Mouse (Mus musculus): Measurements from ENCODE around the gene 2010111I01Rik. TPM values are rescaled to one million over a fixed set of nuclear protein-coding genes. Genes with fewer than 3 reads are reported as not detected.

2010111I01Rik gene
- polyA plus RNA-seq, 1 experiment from 2014 or later: 30.9 TPM

- Histone ChIP-seq H3K36me3 (no peaks in the 10 kb centered on the region), H3K9me3 (no peaks in the 10 kb centered on the region), H3K4me1 (0 out of 2 replicates have a peak, but pooled peaks cover 6% of the 10 kb centered on the region), H3K9ac (replicated peaks) (no peak overlapping the region), H3K27ac (replicated peaks) (no peak overlapping the region), H3K27me3 (no peaks in the 10 kb centered on the region), H3K4me2 (replicated peaks) (no peak overlapping the region), H3K4me3 (no peak overlapping the region)
- no peak for ATAC-seq (replicated peaks)
These were observed 173.8 kb downstream of the 2010111I01Rik start for GRCm38 (mm10) chr13:63138376-63139048.

GRCm38 (mm10) chr13:63139463-63140226, 175.0 kb downstream of the 2010111I01Rik start:
- WGBS: 87% methylated on average over 10 of the region's 10 CpGs
- no peak for ATAC-seq (replicated peaks)
- no peak overlapping the region for H3K9ac ChIP-seq (replicated peaks)
- H3K27ac ChIP-seq (replicated peaks): no peak overlapping the region
- no peaks in the 10 kb centered on the region for H3K27me3 ChIP-seq
- H3K4me2 ChIP-seq (replicated peaks): no peak overlapping the region
- no peak overlapping the region for H3K4me3 ChIP-seq
- H3K9me3 ChIP-seq: no peaks in the 10 kb centered on the region
- H3K36me3 ChIP-seq: no peaks in the 10 kb centered on the region
- 0 out of 2 replicates have a peak, but pooled peaks cover 6% of the 10 kb centered on the region for H3K4me1 ChIP-seq

GRCm38 (mm10) chr13:63140784-63141183, 176.1 kb downstream of the 2010111I01Rik start:
- H3K27ac ChIP-seq (replicated peaks): no peak overlapping the region
- 0 out of 2 replicates have a peak, but pooled peaks cover 6% of the 10 kb centered on the region for H3K4me1 ChIP-seq
- no peaks in the 10 kb centered on the region for H3K27me3 ChIP-seq
- no peaks in the 10 kb centered on the region for H3K36me3 ChIP-seq
- no peak overlapping the region for H3K4me2 ChIP-seq (replicated peaks)
- ATAC-seq (replicated peaks): no peak
- H3K4me3 ChIP-seq: no peak overlapping the region
- H3K9me3 ChIP-seq: no peaks in the 10 kb centered on the region
- no peak overlapping the region for H3K9ac ChIP-seq (replicated peaks)
- WGBS: 86% methylated on average over 6 of the region's 6 CpGs

- H3K4me1 ChIP-seq: peaks cover 6% of the 10 kb centered on the region; the same call in 1 of the 2 replicates
- no peak overlapping the region for H3K9ac ChIP-seq (replicated peaks)
- ATAC-seq (replicated peaks): no peak
- no peaks in the 10 kb centered on the region for H3K27me3 ChIP-seq
- no peaks in the 10 kb centered on the region for H3K9me3 ChIP-seq
- no peak overlapping the region for H3K4me3 ChIP-seq
- no peak overlapping the region for H3K27ac ChIP-seq (replicated peaks)
- H3K36me3 ChIP-seq: no peaks in the 10 kb centered on the region
- H3K4me2 ChIP-seq (replicated peaks): no peak overlapping the region
These were observed 176.6 kb downstream of the 2010111I01Rik start for GRCm38 (mm10) chr13:63141275-63141674.

GRCm38 (mm10) chr13:63146604-63147188, 182.0 kb downstream of the 2010111I01Rik start:
- Histone ChIP-seq H3K36me3 (no peaks in the 10 kb centered on the region), H3K27ac (replicated peaks) (0 out of 2 replicates have a peak overlapping the region, but pooled peaks have one; percentile 1), H3K4me1 (peaks cover 7% of the 10 kb centered on the region; the same call in 1 of the 2 replicates), H3K27me3 (no peaks in the 10 kb centered on the region), H3K4me3 (no peak overlapping the region), H3K4me2 (replicated peaks) (no peak overlapping the region), H3K9me3 (no peaks in the 10 kb centered on the region), H3K9ac (replicated peaks) (no peak overlapping the region)
- 0 out of 2 replicates have a peak, but pooled peaks have one; percentile 43 for ATAC-seq (replicated peaks)
- 3% methylated on average over 4 of the region's 4 CpGs for WGBS

GRCm38 (mm10) chr13:63148157-63148556, 183.5 kb downstream of the 2010111I01Rik start:
- 48% methylated on average over 1 of the region's 1 CpGs for WGBS
- Histone ChIP-seq H3K27me3 (no peaks in the 10 kb centered on the region), H3K4me2 (replicated peaks) (no peak overlapping the region), H3K9ac (replicated peaks) (no peak overlapping the region), H3K9me3 (no peaks in the 10 kb centered on the region), H3K4me1 (peaks cover 7% of the 10 kb centered on the region; the same call in 1 of the 2 replicates), H3K36me3 (no peaks in the 10 kb centered on the region), H3K4me3 (no peak overlapping the region), H3K27ac (replicated peaks) (no peak overlapping the region)
- no peak for ATAC-seq (replicated peaks)

GRCm38 (mm10) chr13:63150470-63151020, 185.9 kb downstream of the 2010111I01Rik start:
- H3K4me3 ChIP-seq: no peak overlapping the region
- no peak for ATAC-seq (replicated peaks)
- peaks cover 19% of the 10 kb centered on the region for H3K4me1 ChIP-seq
- H3K27ac ChIP-seq (replicated peaks): no peak overlapping the region
- no peak overlapping the region for H3K9ac ChIP-seq (replicated peaks)
- 41% methylated on average over 2 of the region's 2 CpGs for whole genome bisulfite sequencing
- no peaks in the 10 kb centered on the region for H3K27me3 ChIP-seq
- H3K36me3 ChIP-seq: no peaks in the 10 kb centered on the region
- H3K9me3 ChIP-seq: no peaks in the 10 kb centered on the region
- no peak overlapping the region for H3K4me2 ChIP-seq (replicated peaks)

GRCm38 (mm10) chr13:63151028-63151738, 186.5 kb downstream of the 2010111I01Rik start:
- Histone ChIP-seq H3K27me3 (no peaks in the 10 kb centered on the region), H3K4me3 (no peak overlapping the region), H3K4me2 (replicated peaks) (no peak overlapping the region), H3K4me1 (peaks cover 25% of the 10 kb centered on the region), H3K36me3 (no peaks in the 10 kb centered on the region), H3K9me3 (no peaks in the 10 kb centered on the region), H3K9ac (replicated peaks) (no peak overlapping the region), H3K27ac (replicated peaks) (no peak overlapping the region)
- ATAC-seq (replicated peaks): no peak
- WGBS: 92% methylated on average over 9 of the region's 9 CpGs

- H3K27me3 ChIP-seq: no peaks in the 10 kb centered on the region
- H3K9me3 ChIP-seq: no peaks in the 10 kb centered on the region
- no peak overlapping the region for H3K9ac ChIP-seq (replicated peaks)
- H3K27ac ChIP-seq (replicated peaks): no peak overlapping the region
- no peak overlapping the region for H3K4me2 ChIP-seq (replicated peaks)
- no peak for ATAC-seq (replicated peaks)
- 82% methylated on average over 3 of the region's 3 CpGs for WGBS
- no peak overlapping the region for H3K4me3 ChIP-seq
- peaks cover 22% of the 10 kb centered on the region for H3K4me1 ChIP-seq
- no peaks in the 10 kb centered on the region for H3K36me3 ChIP-seq
These were observed 187.8 kb downstream of the 2010111I01Rik start for GRCm38 (mm10) chr13:63152498-63152897.

GRCm38 (mm10) chr13:63153397-63153796, 188.7 kb downstream of the 2010111I01Rik start:
- Histone ChIP-seq H3K4me1 (peaks cover 22% of the 10 kb centered on the region), H3K27me3 (no peaks in the 10 kb centered on the region), H3K9me3 (no peaks in the 10 kb centered on the region), H3K4me3 (no peak overlapping the region), H3K27ac (replicated peaks) (no peak overlapping the region), H3K36me3 (no peaks in the 10 kb centered on the region), H3K4me2 (replicated peaks) (no peak overlapping the region), H3K9ac (replicated peaks) (no peak overlapping the region)
- ATAC-seq (replicated peaks): no peak
- 53% methylated on average over 2 of the region's 2 CpGs for WGBS

GRCm38 (mm10) chr13:63154851-63155571, 190.3 kb downstream of the 2010111I01Rik start:
- 17% methylated on average over 7 of the region's 7 CpGs for WGBS
- H3K36me3 ChIP-seq: no peaks in the 10 kb centered on the region
- peak; percentile 94 for ATAC-seq (replicated peaks)

More at GRCm38 (mm10) chr13:63154851-63155571, 190.3 kb downstream of the 2010111I01Rik start:
- Histone ChIP-seq H3K9me3 (no peaks in the 10 kb centered on the region), H3K9ac (replicated peaks) (no peak overlapping the region), H3K4me3 (no peak overlapping the region), H3K4me2 (replicated peaks) (no peak overlapping the region), H3K27me3 (no peaks in the 10 kb centered on the region), H3K4me1 (peaks cover 22% of the 10 kb centered on the region), H3K27ac (replicated peaks) (peak overlapping the region; percentile 80)
